Mouse (Mus musculus) liver, adult 2 months (tissue): Measurements from ENCODE around the gene Pla2g4f. TPM values are rescaled to one million over a fixed set of nuclear protein-coding genes. Genes with fewer than 3 reads are reported as not detected.

ENCODE experiments used
- DNase-seq: peaks from one replicate; pipeline ENCODE4 v3.0.0-alpha.2; 2011; ENCODE audit warnings: low read depth, low spot score; ENCODE audit errors: extremely low read depth
- H3K27ac ChIP-seq: fragments of 200-500 bp; replicated peaks from 2 replicates; pipeline ENCODE4 v1.5.1; 2012; ENCODE audit warnings: low read depth, mild to moderate bottlenecking, control low read depth, inconsistent platforms, low read length; ENCODE audit not compliant: insufficient read depth
- H3K27me3 ChIP-seq: fragments of 200-500 bp; 2 replicates; pipeline ENCODE4 v1.6.1; 2012; ENCODE audit warnings: mild to moderate bottlenecking, moderate library complexity, low read length, inconsistent platforms; ENCODE audit not compliant: control insufficient read depth, insufficient read depth
- H3K36me3 ChIP-seq: fragments of 200-500 bp; 2 replicates; pipeline ENCODE4 v1.6.1; 2012; ENCODE audit warnings: low read length, inconsistent platforms; ENCODE audit not compliant: control insufficient read depth, insufficient read depth
- H3K4me1 ChIP-seq: fragments of 200-500 bp; 2 replicates; pipeline ENCODE4 v1.6.1; 2011; ENCODE audit warnings: low read length; ENCODE audit not compliant: control insufficient read depth, insufficient read depth
- H3K4me3 ChIP-seq: fragments of 200-500 bp; 2 replicates; pipeline ENCODE4 v1.5.1; 2011; ENCODE audit warnings: low read depth, mild to moderate bottlenecking, control low read depth, low read length, moderate library complexity; ENCODE audit not compliant: insufficient read depth
- H3K79me2 ChIP-seq: fragments of 200-500 bp; 2 replicates; pipeline ENCODE4 v1.6.1; 2012; ENCODE audit warnings: inconsistent platforms, mild to moderate bottlenecking, low read length, moderate library complexity; ENCODE audit not compliant: control insufficient read depth, insufficient read depth
- H3K9ac ChIP-seq: fragments of 200-500 bp; 2 replicates; pipeline ENCODE4 v1.6.1; 2012; ENCODE audit warnings: low read depth, mild to moderate bottlenecking, control low read depth, inconsistent platforms, low read length
- CTCF ChIP-seq: fragments of 200-500 bp; IDR thresholded peaks from 2 replicates; pipeline ENCODE4 v1.5.1; 2011; ENCODE audit warnings: low read depth, low read length, control low read depth
- POLR2A ChIP-seq: fragments of 200-500 bp; IDR thresholded peaks from 2 replicates; pipeline ENCODE4 v1.6.1; 2011; ENCODE audit warnings: low read length, control low read depth; ENCODE audit not compliant: insufficient read depth; ENCODE audit errors: extremely low read depth
- WGBS: fragments of 180-500 bp; shearing (Covaris S2); methylation state at CpG from one replicate; pipeline ENCODE4 v1.1.7; 2018; 5-methylcytosine and 5-hydroxymethylcytosine counted together
- polyA plus RNA-seq: library from polyadenylated mRNA; depleted of rRNA; stranded (reverse); fragments of >200 nt; gene quantifications from 2 replicates; pipeline ENCODE4 v1.2.3, GENCODE M21; 2012
- total RNA-seq: library from RNA; depleted of rRNA; stranded (reverse); fragments of >200 nt; gene quantifications from 2 replicates; pipeline ENCODE4 v1.2.3, GENCODE M21; 2014

The Pla2g4f gene
- total and polyA plus RNA-seq, 2 experiments, result 0.05 to 0.09 TPM

DNA sequence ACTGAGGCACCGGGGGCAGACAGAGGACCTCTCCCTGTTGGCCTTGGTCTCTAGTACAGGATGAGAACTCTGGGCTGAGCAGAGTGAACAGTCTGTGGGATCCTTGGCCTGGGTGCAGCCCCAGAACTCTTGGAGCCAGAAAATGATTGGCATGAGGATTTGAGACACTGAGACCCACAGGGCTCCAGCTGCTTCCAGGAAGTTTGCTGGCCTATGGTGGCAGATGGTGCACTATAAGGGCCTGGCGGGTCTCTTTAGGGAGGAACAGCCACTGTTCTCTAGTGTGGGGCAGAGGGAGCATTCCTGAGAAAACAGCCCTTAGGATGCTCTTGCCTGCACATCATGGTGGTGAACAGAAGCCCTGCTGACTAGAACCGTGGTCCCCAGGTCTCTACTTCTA lies 25.6 kb downstream of the Pla2g4f start:
- TF ChIP-seq CTCF, result no peak
- TF ChIP-seq POLR2A, result no peak
- 91% methylated on average over 3 of the region's 3 CpGs for WGBS

DNA sequence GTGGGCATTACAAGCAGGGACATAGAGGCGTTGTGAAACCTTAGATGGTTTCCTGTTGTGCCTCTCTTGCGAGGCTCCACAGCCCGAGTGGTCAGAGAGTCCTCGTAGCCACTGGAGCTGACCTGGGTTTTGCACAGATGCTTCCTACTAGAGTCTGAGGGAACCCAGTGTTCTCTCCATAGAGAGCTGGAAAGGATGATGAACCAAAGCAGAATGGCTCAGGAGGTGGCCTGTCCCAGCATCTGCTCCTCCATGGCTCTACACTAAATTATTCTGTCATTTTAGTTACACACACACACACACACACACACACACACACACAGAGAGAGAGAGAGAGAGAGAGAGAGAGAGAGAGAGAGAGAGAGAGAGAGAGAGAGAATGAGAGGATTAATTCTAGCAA lies 28.3 kb downstream of the Pla2g4f start:
- Histone ChIP-seq H3K79me2 (no peaks in the 10 kb centered on the region), H3K27me3 (no peaks in the 10 kb centered on the region), H3K4me1 (peaks cover 7% of the 10 kb centered on the region), H3K27ac (no peak overlapping the region), H3K36me3 (no peaks in the 10 kb centered on the region), H3K9ac (no peak overlapping the region), H3K4me3 (no peak overlapping the region)
- TF ChIP-seq POLR2A (no peak), CTCF (no peak)
- WGBS, result 81% methylated on average over 4 of the region's 4 CpGs
- no peak for DNase-seq

More for the DNA sequence above, 25.6 kb downstream of the Pla2g4f start:
- Histone ChIP-seq H3K79me2 (no peaks in the 10 kb centered on the region), H3K36me3 (no peaks in the 10 kb centered on the region), H3K27me3 (no peaks in the 10 kb centered on the region), H3K9ac (no peak overlapping the region), H3K4me3 (no peak overlapping the region), H3K4me1 (peaks cover 7% of the 10 kb centered on the region), H3K27ac (no peak overlapping the region)
- no peak for DNase-seq

DNA sequence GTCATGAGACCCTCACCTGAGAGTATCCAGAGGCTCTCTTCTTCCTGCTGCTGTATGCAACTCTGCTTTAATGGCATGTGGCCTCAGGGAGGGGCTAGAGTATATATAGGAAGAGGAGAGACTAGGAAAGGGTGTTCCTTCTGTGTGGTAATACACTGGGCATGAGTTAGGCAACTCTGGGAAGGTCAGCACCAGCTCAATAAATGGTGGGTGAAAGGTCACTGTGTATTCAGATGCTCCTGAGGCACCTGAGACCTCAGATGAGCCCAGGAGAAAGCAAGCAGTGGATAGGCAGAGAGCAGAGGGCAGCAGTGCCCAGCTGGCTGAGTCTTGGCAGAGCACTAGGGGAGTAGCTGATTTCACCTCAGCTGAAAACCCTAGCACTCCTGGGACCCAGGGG lies 29.3 kb downstream of the Pla2g4f start:
- Histone ChIP-seq H3K4me1 (peaks cover 7% of the 10 kb centered on the region), H3K27ac (no peak overlapping the region; the same call in 1 of the 2 replicates), H3K79me2 (no peaks in the 10 kb centered on the region), H3K36me3 (no peaks in the 10 kb centered on the region), H3K9ac (no peak overlapping the region), H3K27me3 (no peaks in the 10 kb centered on the region), H3K4me3 (no peak overlapping the region)
- peak; percentile 84 for DNase-seq
- no peak for TF ChIP-seq CTCF
- no peak for TF ChIP-seq POLR2A

DNA sequence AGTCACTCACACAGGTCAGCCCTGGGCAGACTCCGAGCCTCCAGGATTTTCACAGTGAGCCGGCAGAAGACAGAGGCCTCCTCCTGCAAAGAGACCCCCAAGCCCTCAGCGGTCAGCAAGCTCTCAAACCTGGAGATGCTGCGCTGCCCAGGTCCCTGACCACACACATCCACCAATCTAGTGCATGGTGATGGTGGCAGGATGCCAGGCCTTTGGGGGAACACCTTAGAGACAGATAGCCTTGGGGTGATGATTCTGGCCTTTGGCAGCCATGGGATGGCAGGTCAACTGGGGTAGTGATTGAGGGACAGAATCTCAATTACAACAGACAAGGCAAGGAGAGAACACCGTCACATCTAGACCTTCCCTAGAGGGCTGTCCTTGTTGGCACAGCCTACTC lies 29.9 kb downstream of the Pla2g4f start:
- no peak for TF ChIP-seq POLR2A
- peaks cover 7% of the 10 kb centered on the region for H3K4me1 ChIP-seq
- H3K79me2 ChIP-seq, result no peaks in the 10 kb centered on the region
- H3K4me3 ChIP-seq, result no peak overlapping the region
- no peak for DNase-seq
- WGBS, result 85% methylated on average over 5 of the region's 5 CpGs
- H3K27ac ChIP-seq, result no peak overlapping the region
- no peaks in the 10 kb centered on the region for H3K36me3 ChIP-seq
- H3K27me3 ChIP-seq, result no peaks in the 10 kb centered on the region
- H3K9ac ChIP-seq, result no peak overlapping the region

DNA sequence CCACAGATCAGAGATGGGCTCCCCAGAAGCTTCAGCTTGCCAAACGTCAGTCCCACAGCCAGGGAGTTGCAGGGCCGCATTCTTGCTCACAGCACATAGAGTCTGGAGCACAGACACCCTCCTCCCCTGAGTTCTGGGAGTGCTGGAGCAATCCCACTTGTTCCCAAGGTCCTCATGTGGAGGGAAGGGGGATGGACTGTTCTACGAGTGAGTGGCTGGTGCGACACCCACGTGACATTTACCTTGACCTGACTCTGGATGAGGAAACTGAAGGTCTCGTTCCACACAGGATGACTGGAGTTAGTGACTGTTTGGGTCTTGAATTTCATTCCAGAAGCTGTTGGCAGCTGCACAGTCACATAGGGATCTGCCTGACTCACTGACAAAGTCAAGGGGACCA lies 30.4 kb downstream of the Pla2g4f start:
- DNase-seq, result peak; percentile 24
- no peak overlapping the region for H3K27ac ChIP-seq
- H3K4me3 ChIP-seq, result no peak overlapping the region
- H3K79me2 ChIP-seq, result no peaks in the 10 kb centered on the region
- whole genome bisulfite sequencing, result 57% methylated on average over 6 of the region's 6 CpGs
- no peak for TF ChIP-seq CTCF
- no peak for TF ChIP-seq POLR2A
- H3K36me3 ChIP-seq, result no peaks in the 10 kb centered on the region
- no peak overlapping the region for H3K9ac ChIP-seq
- no peaks in the 10 kb centered on the region for H3K27me3 ChIP-seq
- peaks cover 7% of the 10 kb centered on the region for H3K4me1 ChIP-seq

DNA sequence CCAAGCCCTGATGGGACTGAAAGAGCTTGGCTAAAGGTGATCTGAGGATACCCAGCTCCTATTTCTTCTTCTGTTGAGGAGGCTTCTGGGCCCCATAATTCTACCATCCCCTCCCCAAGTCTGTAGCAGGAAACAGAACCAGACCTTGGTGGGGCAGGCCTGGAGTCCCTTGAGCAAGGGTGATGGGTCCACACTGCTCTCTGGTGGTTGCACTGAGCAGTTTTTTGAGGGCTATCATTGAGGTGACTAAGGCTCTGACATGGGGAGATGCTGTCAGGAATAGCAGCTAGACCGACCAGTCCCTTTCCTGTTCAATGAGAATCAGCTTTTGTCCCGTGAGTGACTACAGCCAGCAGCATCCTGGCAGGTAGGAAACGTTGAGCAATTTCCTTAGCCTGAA lies 32.7 kb downstream of the Pla2g4f start:
- Histone ChIP-seq H3K4me3 (no peak overlapping the region), H3K36me3 (no peaks in the 10 kb centered on the region), H3K9ac (no peak overlapping the region), H3K27me3 (no peaks in the 10 kb centered on the region), H3K27ac (no peak overlapping the region), H3K4me1 (peaks cover 7% of the 10 kb centered on the region), H3K79me2 (no peaks in the 10 kb centered on the region)
- WGBS, result 67% methylated on average over 3 of the region's 3 CpGs
- DNase-seq, result no peak
- TF ChIP-seq POLR2A (no peak), CTCF (0 out of 2 replicates have a peak, but pooled peaks have one; percentile 2)
